Mouse (Mus musculus) neural tube, embryonic 14.5 days (tissue): ENCODE data around the gene Cd2ap. TPM values are rescaled to one million over a fixed set of nuclear protein-coding genes. Genes with fewer than 3 reads are reported as not detected.
A peak's percentile ranks its signal among the peaks of the same experiment; 100 is the strongest.

Experiments
- ATAC-seq: fragments of 200-750 bp; cut with Nextera tagmentation; 2 replicates; pipeline ENCODE4 v1.8.0; 2017; ENCODE audit warnings: low read depth, mild to moderate bottlenecking, moderate TSS enrichment, moderate library complexity
- H3K27ac ChIP-seq: fragments of 300-500 bp; sonication (generic); 2 replicates; pipeline ENCODE4 v1.5.1; 2014; ENCODE audit warnings: low read depth, mild to moderate bottlenecking, control low read depth, low read length, moderate library complexity, mixed read lengths
- H3K27me3 ChIP-seq: fragments of 300-500 bp; sonication (generic); 2 replicates; pipeline ENCODE4 v1.6.1; 2014; ENCODE audit warnings: low read length; ENCODE audit not compliant: control insufficient read depth, insufficient read depth
- H3K36me3 ChIP-seq: fragments of 300-500 bp; sonication (generic); 2 replicates; pipeline ENCODE4 v1.6.1; 2014; ENCODE audit warnings: low read length, mixed read lengths; ENCODE audit not compliant: control insufficient read depth, insufficient read depth
- H3K4me1 ChIP-seq: fragments of 300-500 bp; sonication (generic); 2 replicates; pipeline ENCODE4 v1.6.1; 2014; ENCODE audit warnings: low read length; ENCODE audit not compliant: control insufficient read depth, insufficient read depth
- H3K4me2 ChIP-seq: fragments of 300-500 bp; sonication (generic); 2 replicates; pipeline ENCODE4 v1.6.1; 2014; ENCODE audit warnings: mild to moderate bottlenecking, low read depth, low read length, control low read depth
- H3K4me3 ChIP-seq: fragments of 300-500 bp; sonication (generic); 2 replicates; pipeline ENCODE4 v1.5.1; 2014; ENCODE audit warnings: low read depth, low read length, control low read depth, mixed read lengths
- H3K9ac ChIP-seq: fragments of 300-500 bp; sonication (generic); replicated peaks from 2 replicates; pipeline ENCODE4 v1.6.1; 2014; ENCODE audit warnings: low read depth, mild to moderate bottlenecking, control low read depth, low read length, mixed read lengths
- H3K9me3 ChIP-seq: fragments of 300-500 bp; sonication (generic); 2 replicates; pipeline ENCODE4 v1.6.1; 2016; ENCODE audit warnings: low read length; ENCODE audit not compliant: control insufficient read depth
- WGBS: fragments of 180-500 bp; shearing (Covaris S2); extraction: QIAGEN DNeasy Blood & Tissue Kit; methylation state at CpG from one replicate; pipeline ENCODE4 v1.1.7; 2014; 5-methylcytosine and 5-hydroxymethylcytosine counted together
- polyA plus RNA-seq: library from polyadenylated mRNA; unstranded; fragments of >200 nt; fragmentation: Nextera tagmentation; extraction: Ambion mirVana; gene quantifications from 2 replicates; pipeline ENCODE4 v1.2.1, GENCODE M21; 2014

Cd2ap gene
- polyA plus RNA-seq, 1 experiment from 2014 or later, result 13.4 TPM

GRCm38 (mm10) chr17:42876904-42877425 lies 500 bp upstream of the Cd2ap start:
- 37% methylated on average over 13 of the region's 13 CpGs for WGBS
- peaks cover 6% of the 10 kb centered on the region; the same call in 1 of the 2 replicates for H3K4me1 ChIP-seq
- ATAC-seq, result no peak
- H3K27me3 ChIP-seq, result no peaks in the 10 kb centered on the region
- no peaks in the 10 kb centered on the region for H3K36me3 ChIP-seq
- H3K4me3 ChIP-seq, result peak overlapping the region; percentile 87
- H3K4me2 ChIP-seq, result peak overlapping the region; percentile 95
- peak overlapping the region; percentile 93; the same call in 1 of the 2 replicates for H3K27ac ChIP-seq
- peak overlapping the region; percentile 98 for H3K9ac ChIP-seq
- H3K9me3 ChIP-seq, result no peaks in the 10 kb centered on the region

DNA sequence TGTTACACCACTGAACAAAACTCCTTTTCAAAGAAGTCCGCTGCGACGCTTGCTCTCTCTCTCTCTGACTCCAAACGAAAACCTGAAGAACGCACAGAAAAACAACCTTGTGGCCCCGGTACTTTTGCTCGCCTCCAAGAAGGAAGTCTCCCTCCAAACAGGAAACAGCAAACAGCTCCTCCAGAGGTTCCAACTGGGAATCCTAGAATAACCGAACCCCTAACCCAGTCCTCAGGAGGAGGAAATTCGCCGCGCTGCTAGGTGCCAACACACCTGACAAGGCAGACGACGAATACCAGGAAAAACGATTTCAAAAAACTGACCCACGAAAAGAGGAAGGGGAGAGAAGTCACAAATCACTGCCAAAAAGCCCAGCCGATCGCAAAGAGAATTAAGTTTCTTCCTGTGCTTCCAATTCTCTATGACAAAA lies 879 bp downstream of the Cd2ap start:
- Histone ChIP-seq H3K36me3 (no peaks in the 10 kb centered on the region), H3K9me3 (no peaks in the 10 kb centered on the region), H3K4me3 (peak overlapping the region; percentile 87), H3K4me1 (peaks cover 6% of the 10 kb centered on the region; the same call in 1 of the 2 replicates), H3K4me2 (peak overlapping the region; percentile 95), H3K27me3 (no peaks in the 10 kb centered on the region), H3K27ac (peak overlapping the region; percentile 93; the same call in 1 of the 2 replicates), H3K9ac (peak overlapping the region; percentile 98)
- under 1% methylated on average over 17 of the region's 17 CpGs for WGBS
- peak; percentile 33 for ATAC-seq

GRCm38 (mm10) chr17:42875015-42875414 lies 1.4 kb downstream of the Cd2ap start:
- no peak overlapping the region for H3K27ac ChIP-seq
- H3K27me3 ChIP-seq, result no peaks in the 10 kb centered on the region
- H3K36me3 ChIP-seq, result no peaks in the 10 kb centered on the region

GRCm38 (mm10) chr17:42870465-42870864 lies 6.0 kb downstream of the Cd2ap start:
- Histone ChIP-seq H3K9ac (no peak overlapping the region), H3K4me3 (no peak overlapping the region), H3K4me1 (peaks cover 6% of the 10 kb centered on the region; the same call in 1 of the 2 replicates), H3K27ac (no peak overlapping the region), H3K36me3 (no peaks in the 10 kb centered on the region), H3K9me3 (no peaks in the 10 kb centered on the region), H3K27me3 (no peaks in the 10 kb centered on the region), H3K4me2 (no peak overlapping the region)
- ATAC-seq, result no peak

More at GRCm38 (mm10) chr17:42875015-42875414, 1.4 kb downstream of the Cd2ap start:
- WGBS, result 5% methylated on average over 6 of the region's 6 CpGs
- no peaks in the 10 kb centered on the region for H3K9me3 ChIP-seq
- peak overlapping the region; percentile 87 for H3K4me3 ChIP-seq
- H3K9ac ChIP-seq, result no peak overlapping the region
- ATAC-seq, result no peak
- H3K4me2 ChIP-seq, result peak overlapping the region; percentile 95
- peaks cover 6% of the 10 kb centered on the region; the same call in 1 of the 2 replicates for H3K4me1 ChIP-seq

DNA sequence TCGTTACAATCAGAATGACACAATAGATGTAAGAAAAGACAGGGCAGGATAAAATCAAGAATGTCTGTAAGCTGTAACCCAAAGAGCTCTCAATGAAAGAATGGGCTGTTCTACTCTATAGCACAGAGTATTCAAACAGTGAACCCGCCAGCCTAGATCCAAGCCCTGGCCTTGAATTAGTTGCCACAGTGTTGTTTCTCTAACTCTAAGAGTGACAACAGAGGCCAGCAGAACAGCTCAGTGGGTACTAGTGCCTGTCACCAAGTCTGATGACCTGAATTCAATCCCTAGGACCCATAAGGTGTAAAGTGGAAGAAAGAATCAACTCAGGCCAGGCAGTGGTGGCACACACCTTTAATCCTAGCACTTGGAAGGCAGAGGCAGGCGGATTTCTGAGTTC lies 13.3 kb downstream of the Cd2ap start:
- H3K9ac ChIP-seq, result no peak overlapping the region
- no peak for ATAC-seq
- no peaks in the 10 kb centered on the region for H3K9me3 ChIP-seq
- no peaks in the 10 kb centered on the region for H3K4me1 ChIP-seq
- H3K4me3 ChIP-seq, result no peak overlapping the region
- WGBS, result 85% methylated on average over 3 of the region's 3 CpGs
- no peaks in the 10 kb centered on the region for H3K27me3 ChIP-seq
- H3K4me2 ChIP-seq, result no peak overlapping the region
- no peak overlapping the region for H3K27ac ChIP-seq
- H3K36me3 ChIP-seq, result no peaks in the 10 kb centered on the region

DNA sequence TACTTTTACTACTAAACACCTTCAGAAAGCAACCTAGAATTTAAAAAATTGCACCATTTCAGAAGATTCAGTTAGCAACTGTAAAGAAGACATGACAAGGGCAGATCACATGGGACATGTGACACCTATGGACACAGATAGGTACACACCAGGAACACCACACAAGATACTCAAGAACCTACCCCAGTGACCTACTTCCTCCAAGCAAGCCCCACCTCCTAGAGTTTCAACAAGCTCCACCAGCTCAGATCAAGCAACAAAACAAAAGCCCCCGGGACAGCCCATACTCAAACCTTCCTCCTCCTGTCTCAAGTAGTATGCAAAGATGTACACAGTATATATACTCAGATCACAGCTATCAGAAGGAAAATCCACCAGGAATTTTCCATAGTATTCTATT lies 16.1 kb downstream of the Cd2ap start:
- Histone ChIP-seq H3K4me3 (no peak overlapping the region), H3K27me3 (no peaks in the 10 kb centered on the region), H3K4me1 (no peaks in the 10 kb centered on the region), H3K27ac (no peak overlapping the region), H3K9ac (no peak overlapping the region), H3K36me3 (no peaks in the 10 kb centered on the region), H3K4me2 (no peak overlapping the region), H3K9me3 (no peaks in the 10 kb centered on the region)
- WGBS, result 97% methylated on average over 1 of the region's 1 CpGs
- ATAC-seq, result no peak

GRCm38 (mm10) chr17:42857506-42857905 lies 19.0 kb downstream of the Cd2ap start:
- H3K4me1 ChIP-seq, result no peaks in the 10 kb centered on the region
- no peak overlapping the region for H3K9ac ChIP-seq
- no peak for ATAC-seq
- H3K27ac ChIP-seq, result no peak overlapping the region
- no peaks in the 10 kb centered on the region for H3K9me3 ChIP-seq
- H3K4me3 ChIP-seq, result no peak overlapping the region
- no peaks in the 10 kb centered on the region for H3K27me3 ChIP-seq
- no peak overlapping the region for H3K4me2 ChIP-seq
- H3K36me3 ChIP-seq, result no peaks in the 10 kb centered on the region
- WGBS, result 92% methylated on average over 3 of the region's 3 CpGs

DNA sequence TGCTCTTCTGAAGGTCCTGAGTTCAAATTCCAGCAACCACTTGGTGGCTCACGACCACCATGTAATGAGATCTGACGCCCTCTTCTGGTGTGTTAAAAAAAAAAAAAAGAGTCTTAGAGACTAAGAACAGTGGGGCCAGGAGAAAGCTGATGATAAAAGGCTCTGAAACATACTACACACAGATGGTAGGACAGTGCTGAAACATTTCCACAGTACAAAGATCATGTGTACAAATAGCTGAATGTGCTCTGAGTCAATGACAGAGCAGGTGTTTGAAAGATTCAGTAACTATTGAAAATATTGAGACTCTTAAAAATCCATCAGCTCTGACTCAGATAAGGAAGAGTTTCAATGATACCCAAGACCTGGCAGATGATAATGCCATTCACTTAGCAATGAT lies 29.4 kb downstream of the Cd2ap start:
- WGBS, result 92% methylated on average over 2 of the region's 2 CpGs
- no peak overlapping the region for H3K9ac ChIP-seq
- no peak for ATAC-seq

DNA sequence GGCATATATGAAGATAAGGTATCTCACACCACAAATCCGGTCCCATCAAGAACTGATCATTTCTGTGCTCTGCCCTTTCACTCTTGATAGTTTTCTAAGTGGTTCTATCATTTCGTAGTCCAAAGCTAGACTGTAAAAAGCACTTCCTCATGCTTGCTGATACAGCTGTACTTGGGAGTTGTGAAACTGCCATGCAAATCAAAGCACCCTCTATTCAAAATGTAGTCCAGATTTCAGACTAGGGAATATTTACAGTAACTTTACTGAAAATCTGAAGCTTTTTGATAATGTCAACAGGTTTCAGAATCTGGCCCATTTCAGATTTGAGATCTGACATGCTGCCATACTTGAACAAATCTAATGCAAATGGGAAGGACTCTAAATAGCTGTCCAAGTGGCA lies 39.3 kb downstream of the Cd2ap start:
- Histone ChIP-seq H3K4me3 (no peak overlapping the region), H3K27me3 (no peaks in the 10 kb centered on the region), H3K9ac (no peak overlapping the region), H3K9me3 (no peaks in the 10 kb centered on the region), H3K4me1 (no peaks in the 10 kb centered on the region), H3K27ac (no peak overlapping the region), H3K4me2 (no peak overlapping the region), H3K36me3 (peaks cover 4% of the 10 kb centered on the region; the same call in 1 of the 2 replicates)
- WGBS, result 94% methylated on average over 2 of the region's 2 CpGs
- no peak for ATAC-seq

More for the DNA sequence above, 29.4 kb downstream of the Cd2ap start:
- H3K4me3 ChIP-seq, result no peak overlapping the region
- no peaks in the 10 kb centered on the region for H3K9me3 ChIP-seq
- H3K4me1 ChIP-seq, result no peaks in the 10 kb centered on the region
- H3K27ac ChIP-seq, result no peak overlapping the region
- no peak overlapping the region for H3K4me2 ChIP-seq
- no peaks in the 10 kb centered on the region for H3K27me3 ChIP-seq
- no peaks in the 10 kb centered on the region for H3K36me3 ChIP-seq
